Mouse (Mus musculus): ENCODE measurements around the gene Spin1. TPM values are rescaled to one million over a fixed set of nuclear protein-coding genes. Genes with fewer than 3 reads are reported as not detected.

The Spin1 gene
- polyA plus RNA-seq, 1 experiment from 2014 or later: 32.7 TPM

GRCm38 (mm10) chr13:51125357-51125756 lies 24.7 kb downstream of the Spin1 start:
- 69% methylated on average over 8 of the region's 8 CpGs for WGBS
- Histone ChIP-seq H3K9ac (ENCODE audit: low read depth, low read length) (no peak overlapping the region), H3K36me3 (ENCODE audit: control insufficient read depth, insufficient read depth) (peaks cover 21% of the 10 kb centered on the region; the same call in 1 of the 2 replicates), H3K4me1 (replicated peaks; ENCODE audit: control insufficient read depth, insufficient read depth, low read length) (peaks cover 6% of the 10 kb centered on the region; the same call in 1 of the 2 replicates), H3K27me3 (replicated peaks; ENCODE audit: control insufficient read depth, insufficient read depth, low read length) (no peaks in the 10 kb centered on the region), H3K27ac (ENCODE audit: low read depth, low read length) (peak overlapping the region; percentile 41; the same call in 1 of the 2 replicates), H3K9me3 (ENCODE audit: control insufficient read depth) (no peaks in the 10 kb centered on the region), H3K4me2 (replicated peaks; ENCODE audit: low read depth) (no peak overlapping the region), H3K4me3 (ENCODE audit: low read depth, low read length) (no peak overlapping the region)
- no peak for ATAC-seq
- TF ChIP-seq CTCF (IDR thresholded peaks at IDR 0.05; ENCODE audit: low read depth): no peak

GRCm38 (mm10) chr13:51127906-51128305 lies 27.2 kb downstream of the Spin1 start:
- no peak overlapping the region for H3K9ac ChIP-seq (ENCODE audit: low read depth, low read length)
- no peak for ATAC-seq
- H3K27ac ChIP-seq (ENCODE audit: low read depth, low read length): no peak overlapping the region
- no peaks in the 10 kb centered on the region for H3K4me1 ChIP-seq (replicated peaks; ENCODE audit: control insufficient read depth, insufficient read depth, low read length)
- H3K4me3 ChIP-seq (ENCODE audit: low read depth, low read length): no peak overlapping the region
- H3K9me3 ChIP-seq (ENCODE audit: control insufficient read depth): no peaks in the 10 kb centered on the region
- no peak for TF ChIP-seq CTCF (IDR thresholded peaks at IDR 0.05; ENCODE audit: low read depth)
- 49% methylated on average over 2 of the region's 2 CpGs for WGBS
- H3K4me2 ChIP-seq (replicated peaks; ENCODE audit: low read depth): no peak overlapping the region
- H3K36me3 ChIP-seq (ENCODE audit: control insufficient read depth, insufficient read depth): peaks cover 33% of the 10 kb centered on the region; the same call in 1 of the 2 replicates
- H3K27me3 ChIP-seq (replicated peaks; ENCODE audit: control insufficient read depth, insufficient read depth, low read length): no peaks in the 10 kb centered on the region

GRCm38 (mm10) chr13:51128417-51128816 lies 27.7 kb downstream of the Spin1 start:
- Histone ChIP-seq H3K27me3 (replicated peaks; ENCODE audit: control insufficient read depth, insufficient read depth, low read length) (no peaks in the 10 kb centered on the region), H3K4me2 (replicated peaks; ENCODE audit: low read depth) (no peak overlapping the region), H3K9ac (ENCODE audit: low read depth, low read length) (no peak overlapping the region), H3K4me3 (ENCODE audit: low read depth, low read length) (no peak overlapping the region), H3K27ac (ENCODE audit: low read depth, low read length) (no peak overlapping the region), H3K36me3 (ENCODE audit: control insufficient read depth, insufficient read depth) (peaks cover 33% of the 10 kb centered on the region; the same call in 1 of the 2 replicates), H3K4me1 (replicated peaks; ENCODE audit: control insufficient read depth, insufficient read depth, low read length) (no peaks in the 10 kb centered on the region), H3K9me3 (ENCODE audit: control insufficient read depth) (no peaks in the 10 kb centered on the region)
- no peak for ATAC-seq
- WGBS: 87% methylated on average over 7 of the region's 7 CpGs
- TF ChIP-seq CTCF (IDR thresholded peaks at IDR 0.05; ENCODE audit: low read depth): no peak

- no peak overlapping the region for H3K4me3 ChIP-seq (ENCODE audit: low read depth, low read length)
- H3K27ac ChIP-seq (ENCODE audit: low read depth, low read length): no peak overlapping the region
- H3K27me3 ChIP-seq (replicated peaks; ENCODE audit: control insufficient read depth, insufficient read depth, low read length): no peaks in the 10 kb centered on the region
- H3K9ac ChIP-seq (ENCODE audit: low read depth, low read length): no peak overlapping the region
- peaks cover 36% of the 10 kb centered on the region; the same call in 1 of the 2 replicates for H3K36me3 ChIP-seq (ENCODE audit: control insufficient read depth, insufficient read depth)
- H3K4me2 ChIP-seq (replicated peaks; ENCODE audit: low read depth): no peak overlapping the region
- 82% methylated on average over 10 of the region's 10 CpGs for WGBS
- no peaks in the 10 kb centered on the region for H3K9me3 ChIP-seq (ENCODE audit: control insufficient read depth)
- no peak for TF ChIP-seq CTCF (IDR thresholded peaks at IDR 0.05; ENCODE audit: low read depth)
- H3K4me1 ChIP-seq (replicated peaks; ENCODE audit: control insufficient read depth, insufficient read depth, low read length): no peaks in the 10 kb centered on the region
- no peak for ATAC-seq
Observed at GRCm38 (mm10) chr13:51131179-51131578, 30.5 kb downstream of the Spin1 start.

GRCm38 (mm10) chr13:51136315-51136714 lies 35.6 kb downstream of the Spin1 start:
- Histone ChIP-seq H3K27me3 (replicated peaks; ENCODE audit: control insufficient read depth, insufficient read depth, low read length) (no peaks in the 10 kb centered on the region), H3K4me3 (ENCODE audit: low read depth, low read length) (no peak overlapping the region), H3K4me1 (replicated peaks; ENCODE audit: control insufficient read depth, insufficient read depth, low read length) (no peaks in the 10 kb centered on the region), H3K4me2 (replicated peaks; ENCODE audit: low read depth) (no peak overlapping the region), H3K9me3 (ENCODE audit: control insufficient read depth) (no peaks in the 10 kb centered on the region), H3K27ac (ENCODE audit: low read depth, low read length) (no peak overlapping the region), H3K9ac (ENCODE audit: low read depth, low read length) (no peak overlapping the region), H3K36me3 (ENCODE audit: control insufficient read depth, insufficient read depth) (peaks cover 27% of the 10 kb centered on the region; the same call in 1 of the 2 replicates)
- WGBS: 81% methylated on average over 4 of the region's 4 CpGs
- no peak for TF ChIP-seq CTCF (IDR thresholded peaks at IDR 0.05; ENCODE audit: low read depth)
- no peak for ATAC-seq

- ATAC-seq: peak; percentile 9; the same call in 1 of the 2 replicates
- no peak overlapping the region for H3K4me3 ChIP-seq (ENCODE audit: low read depth, low read length)
- H3K9me3 ChIP-seq (ENCODE audit: control insufficient read depth): no peaks in the 10 kb centered on the region
- TF ChIP-seq CTCF (IDR thresholded peaks at IDR 0.05; ENCODE audit: low read depth): no peak
- H3K9ac ChIP-seq (ENCODE audit: low read depth, low read length): no peak overlapping the region
- H3K27me3 ChIP-seq (replicated peaks; ENCODE audit: control insufficient read depth, insufficient read depth, low read length): no peaks in the 10 kb centered on the region
- 23% methylated on average over 2 of the region's 2 CpGs for WGBS
- H3K4me1 ChIP-seq (replicated peaks; ENCODE audit: control insufficient read depth, insufficient read depth, low read length): no peaks in the 10 kb centered on the region
- H3K27ac ChIP-seq (ENCODE audit: low read depth, low read length): peak overlapping the region; percentile 35; the same call in 1 of the 2 replicates
- H3K4me2 ChIP-seq (replicated peaks; ENCODE audit: low read depth): no peak overlapping the region
- peaks cover 27% of the 10 kb centered on the region; the same call in 1 of the 2 replicates for H3K36me3 ChIP-seq (ENCODE audit: control insufficient read depth, insufficient read depth)
Observed at GRCm38 (mm10) chr13:51136996-51137701, 36.5 kb downstream of the Spin1 start.

Measured in intestine, postnatal 0 days (tissue).